Mouse (Mus musculus): ENCODE results near the gene Map10.

GRCm38 (mm10) chr8:125685216-125685760 is 15.7 kb downstream of the Map10 start:
- no peak for TF ChIP-seq EP300 (IDR thresholded peaks at IDR 0.05; ENCODE audit: low read length)
- no peak for TF ChIP-seq JUN (IDR thresholded peaks at IDR 0.05; ENCODE audit: insufficient read depth, low read depth, low read length)
- TF ChIP-seq RAD21 (IDR thresholded peaks at IDR 0.05; ENCODE audit: low read depth, low read length): no peak
- TF ChIP-seq POLR2A (IDR thresholded peaks at IDR 0.05; ENCODE audit: low read depth, low read length): no peak
- TF ChIP-seq CTCF (conservative IDR thresholded peaks at IDR 0.05 in 1 of 2, IDR thresholded peaks at IDR 0.05 in 1 of 2; ENCODE audit: low read depth in 2 of 2, low read length in 2 of 2): no peak
- TF ChIP-seq CHD2 (IDR thresholded peaks at IDR 0.05; ENCODE audit: low read length): no peak
- no peak for TF ChIP-seq POLR2AphosphoS2 (IDR thresholded peaks at IDR 0.05; ENCODE audit: low read depth, low read length)
- no peak for TF ChIP-seq SMC3 (IDR thresholded peaks at IDR 0.05; ENCODE audit: low read depth, low read length)
- no peak for TF ChIP-seq MAX (IDR thresholded peaks at IDR 0.05; ENCODE audit: low read length)
- no peak for TF ChIP-seq MYC (IDR thresholded peaks at IDR 0.05; ENCODE audit: low read depth, low read length)
- TF ChIP-seq UBTF (IDR thresholded peaks at IDR 0.05; ENCODE audit: low read depth, low read length): no peak
- no peak for TF ChIP-seq NRF1 (IDR thresholded peaks at IDR 0.05; ENCODE audit: low read depth, low read length)
- no peak for TF ChIP-seq SIN3A (IDR thresholded peaks at IDR 0.05; ENCODE audit: low read length)

Data from CH12.LX (cell line).